Mouse (Mus musculus) heart, embryonic 15.5 days (tissue): ENCODE measurements around the gene Macf1. TPM values are rescaled to one million over a fixed set of nuclear protein-coding genes. Genes with fewer than 3 reads are reported as not detected.
A peak's percentile ranks its signal among the peaks of the same experiment; 100 is the strongest.
"Not testable (repeated sequence)": the region's sequence is repeated elsewhere in the genome, so short reads cannot be mapped to it uniquely, and the experiment has no call there.

ENCODE experiments used
- ATAC-seq: fragments of 200-750 bp; cut with Nextera tagmentation; replicated peaks from 2 replicates; pipeline ENCODE4 v1.8.0; 2017; ENCODE audit warnings: low read depth, moderate TSS enrichment; ENCODE audit not compliant: insufficient number of reproducible peaks, insufficient read depth, low FRiP score
- H3K27ac ChIP-seq: fragments of 300-500 bp; sonication (generic); 2 replicates; pipeline ENCODE4 v1.5.1; 2015; ENCODE audit warnings: mild to moderate bottlenecking, inconsistent platforms
- H3K27me3 ChIP-seq: fragments of 300-500 bp; sonication (generic); 2 replicates; pipeline ENCODE4 v1.6.1; 2015; ENCODE audit warnings: inconsistent platforms
- H3K36me3 ChIP-seq: fragments of 300-500 bp; sonication (generic); 2 replicates; pipeline ENCODE4 v1.6.1; 2015; ENCODE audit warnings: mild to moderate bottlenecking, inconsistent platforms
- H3K4me1 ChIP-seq: fragments of 300-500 bp; sonication (generic); replicated peaks from 2 replicates; pipeline ENCODE4 v1.6.1; 2015; ENCODE audit warnings: inconsistent platforms
- H3K4me2 ChIP-seq: fragments of 300-500 bp; sonication (generic); 2 replicates; pipeline ENCODE4 v1.6.1; 2015; ENCODE audit warnings: inconsistent platforms, mild to moderate bottlenecking, moderate library complexity
- H3K4me3 ChIP-seq: fragments of 300-500 bp; sonication (generic); 2 replicates; pipeline ENCODE4 v1.5.1; 2015; ENCODE audit warnings: mild to moderate bottlenecking, inconsistent platforms
- H3K9ac ChIP-seq: fragments of 300-500 bp; sonication (generic); 2 replicates; pipeline ENCODE4 v1.6.1; 2015; ENCODE audit warnings: mild to moderate bottlenecking, inconsistent platforms
- H3K9me3 ChIP-seq: fragments of 300-500 bp; sonication (generic); replicated peaks from 2 replicates; pipeline ENCODE4 v1.6.1; 2016; ENCODE audit warnings: inconsistent platforms
- WGBS: fragments of 180-500 bp; shearing (Covaris S2); methylation state at CpG from one replicate; pipeline ENCODE4 v1.1.7; 2015; ENCODE audit warnings: mixed read lengths; 5-methylcytosine and 5-hydroxymethylcytosine counted together
- polyA plus RNA-seq: library from polyadenylated mRNA; unstranded; fragments of >200 nt; fragmentation: Nextera tagmentation; extraction: Ambion mirVana; gene quantifications from 2 replicates; pipeline ENCODE4 v1.2.1, GENCODE M21; 2015

Macf1 gene
- polyA plus RNA-seq, 1 experiment from 2014 or later: 51.0 TPM

- no peak overlapping the region for H3K9ac ChIP-seq
- H3K4me1 ChIP-seq: peaks cover 27% of the 10 kb centered on the region
- no peak overlapping the region for H3K4me3 ChIP-seq
- H3K27ac ChIP-seq: no peak overlapping the region
- ATAC-seq: no peak
- no peaks in the 10 kb centered on the region for H3K27me3 ChIP-seq
- no peak overlapping the region for H3K4me2 ChIP-seq
- no peaks in the 10 kb centered on the region for H3K36me3 ChIP-seq
- no peaks in the 10 kb centered on the region for H3K9me3 ChIP-seq
- WGBS: 52% methylated on average over 6 of the region's 6 CpGs
Measured at GRCm38 (mm10) chr4:123529230-123529629, 154.9 kb downstream of the Macf1 start.

GRCm38 (mm10) chr4:123527607-123528010 lies 156.6 kb downstream of the Macf1 start:
- peak overlapping the region; percentile 8; the same call in 1 of the 2 replicates for H3K27ac ChIP-seq
- no peaks in the 10 kb centered on the region for H3K27me3 ChIP-seq
- H3K9me3 ChIP-seq: no peaks in the 10 kb centered on the region
- WGBS: 21% methylated on average over 8 of the region's 8 CpGs
- no peak for ATAC-seq
- H3K9ac ChIP-seq: no peak overlapping the region; the same call in 1 of the 2 replicates
- H3K4me1 ChIP-seq: peaks cover 34% of the 10 kb centered on the region
- H3K4me3 ChIP-seq: peak overlapping the region; percentile 16; the same call in 1 of the 2 replicates
- peak overlapping the region; percentile 47 for H3K4me2 ChIP-seq
- no peaks in the 10 kb centered on the region for H3K36me3 ChIP-seq

GRCm38 (mm10) chr4:123526779-123527280 lies 157.3 kb downstream of the Macf1 start:
- no peak; the same call in 1 of the 2 replicates for ATAC-seq
- WGBS: 41% methylated on average over 10 of the region's 10 CpGs
- Histone ChIP-seq H3K27me3 (no peaks in the 10 kb centered on the region), H3K4me3 (peak overlapping the region; percentile 16; the same call in 1 of the 2 replicates), H3K27ac (peak overlapping the region; percentile 8; the same call in 1 of the 2 replicates), H3K36me3 (no peaks in the 10 kb centered on the region), H3K4me2 (peak overlapping the region; percentile 47), H3K9me3 (no peaks in the 10 kb centered on the region), H3K9ac (0 out of 2 replicates have a peak overlapping the region, but pooled peaks have one; percentile 7), H3K4me1 (peaks cover 34% of the 10 kb centered on the region)

- Histone ChIP-seq H3K4me3 (no peak overlapping the region), H3K4me1 (peaks cover 32% of the 10 kb centered on the region), H3K27me3 (no peaks in the 10 kb centered on the region), H3K4me2 (no peak overlapping the region), H3K9me3 (no peaks in the 10 kb centered on the region), H3K36me3 (no peaks in the 10 kb centered on the region), H3K27ac (no peak overlapping the region), H3K9ac (no peak overlapping the region)
- 87% methylated on average over 5 of the region's 5 CpGs for WGBS
- ATAC-seq: no peak
Measured at GRCm38 (mm10) chr4:123524746-123525145, 159.4 kb downstream of the Macf1 start.

GRCm38 (mm10) chr4:123520123-123520522 lies 164.0 kb downstream of the Macf1 start:
- not testable (repeated sequence) for H3K27me3 ChIP-seq, H3K4me3 ChIP-seq, H3K36me3 ChIP-seq, H3K9ac ChIP-seq, H3K9me3 ChIP-seq, H3K4me1 ChIP-seq, ATAC-seq, H3K4me2 ChIP-seq, H3K27ac ChIP-seq
- 75% methylated on average over 5 of the region's 5 CpGs for WGBS

GRCm38 (mm10) chr4:123515673-123516072 lies 168.5 kb downstream of the Macf1 start:
- Histone ChIP-seq H3K27me3 (no peaks in the 10 kb centered on the region), H3K4me3 (no peak overlapping the region), H3K9me3 (no peaks in the 10 kb centered on the region), H3K4me1 (no peaks in the 10 kb centered on the region), H3K27ac (no peak overlapping the region), H3K4me2 (no peak overlapping the region), H3K9ac (no peak overlapping the region), H3K36me3 (peaks cover 26% of the 10 kb centered on the region)
- 90% methylated on average over 1 of the region's 1 CpGs for WGBS
- no peak for ATAC-seq

GRCm38 (mm10) chr4:123510201-123510600 lies 174.0 kb downstream of the Macf1 start:
- no peak for ATAC-seq
- WGBS: 24% methylated on average over 1 of the region's 1 CpGs
- H3K4me1 ChIP-seq: no peaks in the 10 kb centered on the region
- no peaks in the 10 kb centered on the region for H3K27me3 ChIP-seq
- no peak overlapping the region for H3K9ac ChIP-seq
- no peak overlapping the region for H3K4me3 ChIP-seq
- H3K9me3 ChIP-seq: no peaks in the 10 kb centered on the region
- no peak overlapping the region for H3K4me2 ChIP-seq
- H3K36me3 ChIP-seq: peaks cover 75% of the 10 kb centered on the region
- no peak overlapping the region for H3K27ac ChIP-seq

- no peak for ATAC-seq
- 65% methylated on average over 3 of the region's 3 CpGs for WGBS
- H3K9me3 ChIP-seq: no peaks in the 10 kb centered on the region
- no peak overlapping the region for H3K4me2 ChIP-seq
- H3K4me3 ChIP-seq: no peak overlapping the region
- H3K27ac ChIP-seq: no peak overlapping the region
- no peak overlapping the region for H3K9ac ChIP-seq
- H3K4me1 ChIP-seq: no peaks in the 10 kb centered on the region
- peaks cover 84% of the 10 kb centered on the region for H3K36me3 ChIP-seq
- no peaks in the 10 kb centered on the region for H3K27me3 ChIP-seq
Measured at GRCm38 (mm10) chr4:123489086-123489485, 195.1 kb downstream of the Macf1 start.

GRCm38 (mm10) chr4:123479991-123480390 lies 204.2 kb downstream of the Macf1 start:
- 91% methylated on average over 4 of the region's 4 CpGs for WGBS

GRCm38 (mm10) chr4:123478655-123479433 lies 205.3 kb downstream of the Macf1 start:
- 66% methylated on average over 8 of the region's 8 CpGs for WGBS
- Histone ChIP-seq H3K27me3 (no peaks in the 10 kb centered on the region), H3K27ac (peak overlapping the region; percentile 54), H3K9me3 (no peaks in the 10 kb centered on the region), H3K4me1 (no peaks in the 10 kb centered on the region), H3K36me3 (peaks cover 76% of the 10 kb centered on the region), H3K4me3 (no peak overlapping the region), H3K9ac (no peak overlapping the region), H3K4me2 (no peak overlapping the region)
- ATAC-seq: no peak

More at GRCm38 (mm10) chr4:123479991-123480390, 204.2 kb downstream of the Macf1 start:
- no peaks in the 10 kb centered on the region for H3K4me1 ChIP-seq
- no peak overlapping the region for H3K27ac ChIP-seq
- peaks cover 72% of the 10 kb centered on the region for H3K36me3 ChIP-seq
- H3K4me3 ChIP-seq: no peak overlapping the region
- H3K27me3 ChIP-seq: no peaks in the 10 kb centered on the region
- no peak for ATAC-seq
- no peak overlapping the region for H3K4me2 ChIP-seq
- H3K9ac ChIP-seq: no peak overlapping the region
- no peaks in the 10 kb centered on the region for H3K9me3 ChIP-seq

- Histone ChIP-seq H3K36me3 (peaks cover 68% of the 10 kb centered on the region), H3K9ac (no peak overlapping the region)
- no peak for ATAC-seq
Measured at GRCm38 (mm10) chr4:123465799-123466198, 218.4 kb downstream of the Macf1 start.

More at GRCm38 (mm10) chr4:123465799-123466198, 218.4 kb downstream of the Macf1 start:
- Histone ChIP-seq H3K4me3 (no peak overlapping the region), H3K27ac (no peak overlapping the region), H3K4me2 (no peak overlapping the region), H3K27me3 (no peaks in the 10 kb centered on the region), H3K9me3 (no peaks in the 10 kb centered on the region), H3K4me1 (peaks cover 7% of the 10 kb centered on the region)
- 32% methylated on average over 1 of the region's 1 CpGs for WGBS
